25 mouse cellular contexts compared by ENCODE assay signal in the genomic region with DNA sequence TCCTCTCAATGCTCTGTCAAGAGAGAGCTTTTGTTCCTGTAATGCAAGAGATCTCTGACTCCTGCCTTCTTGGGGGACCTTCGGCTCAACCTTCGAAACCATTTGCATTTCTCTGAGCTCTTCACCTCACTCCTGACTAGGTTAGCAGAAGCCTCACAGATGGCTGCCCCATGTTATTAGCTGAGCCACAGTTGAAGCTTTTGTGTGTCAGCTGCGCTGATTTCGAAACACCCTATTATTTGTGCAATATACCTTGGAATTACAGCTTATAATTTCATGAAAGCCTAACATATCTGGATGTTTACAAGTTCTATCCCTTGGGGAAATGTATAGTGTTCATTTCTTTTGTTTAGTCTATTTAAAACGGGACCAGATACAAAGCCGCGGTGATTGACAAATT.
"Had no signal": no experiment of that assay in that cellular context is flagged by ENCODE, and none has a peak within 500 bp of the region (broad histone marks: within the 10 kb centered on the region; RNA-seq: fewer than 3 reads in every experiment).

No protein-coding gene starts in this region.

- H3K4me2 ChIP-seq: embryonic facial prominence, embryonic 12.5 days; embryonic facial prominence, embryonic 13.5 days; embryonic facial prominence, embryonic 15.5 days; forebrain, embryonic 12.5 days; forebrain, embryonic 15.5 days had no signal

- ATAC-seq: forebrain, embryonic 15.5 days; forebrain, embryonic 16.5 days; forebrain, postnatal 0 days had no signal

- H3K36me3 ChIP-seq: embryonic facial prominence, embryonic 10.5 days; embryonic facial prominence, embryonic 12.5 days; embryonic facial prominence, embryonic 13.5 days; embryonic facial prominence, embryonic 15.5 days; forebrain, embryonic 10.5 days; forebrain, embryonic 12.5 days; forebrain, embryonic 15.5 days had no signal

- H3K9me3 ChIP-seq: embryonic facial prominence, embryonic 10.5 days; embryonic facial prominence, embryonic 12.5 days; embryonic facial prominence, embryonic 13.5 days; embryonic facial prominence, embryonic 15.5 days; forebrain, embryonic 10.5 days; forebrain, embryonic 15.5 days had no signal

- H3K9ac ChIP-seq: embryonic facial prominence, embryonic 12.5 days; embryonic facial prominence, embryonic 13.5 days; embryonic facial prominence, embryonic 15.5 days; forebrain, embryonic 12.5 days; forebrain, embryonic 15.5 days; forebrain, postnatal 0 days had no signal

- H3K4me3 ChIP-seq: embryonic facial prominence, embryonic 10.5 days; embryonic facial prominence, embryonic 12.5 days; embryonic facial prominence, embryonic 13.5 days; embryonic facial prominence, embryonic 15.5 days; erythroblast, embryonic 14.5 days; forebrain, embryonic 10.5 days; forebrain, embryonic 12.5 days; forebrain, embryonic 15.5 days; gastrocnemius, adult 2 months; heart, adult 2 months had no signal

- H3K27ac ChIP-seq: embryonic facial prominence, embryonic 10.5 days; embryonic facial prominence, embryonic 12.5 days; embryonic facial prominence, embryonic 13.5 days; embryonic facial prominence, embryonic 15.5 days; forebrain, embryonic 10.5 days; forebrain, embryonic 12.5 days; forebrain, embryonic 15.5 days; gastrocnemius, adult 2 months; heart, adult 2 months had no signal

- DNase-seq: cerebellum, adult 8-10 months; cerebellum, adult 9-10 months; cerebellum, adult 9-11 months; cerebellum, postnatal 10 days; cerebellum, postnatal 14 days; cerebellum, postnatal 25 days; cerebellum, postnatal 36 days; forebrain, postnatal 0 days; gastrocnemius, adult 2 months; gastrocnemius, postnatal 10 days; gastrocnemius, postnatal 14 days; gastrocnemius, postnatal 25 days; gastrocnemius, postnatal 36 days; heart, adult 11 months; heart, adult 18-20 months; heart, adult 2 months had no signal
